Mouse (Mus musculus) hindbrain, embryonic 14.5 days (tissue): ENCODE results near the gene Notum. TPM values are rescaled to one million over a fixed set of nuclear protein-coding genes. Genes with fewer than 3 reads are reported as not detected.
"Not testable (repeated sequence)": the region's sequence is repeated elsewhere in the genome, so short reads cannot be mapped to it uniquely, and the experiment has no call there.

Experiments used
- ATAC-seq: fragments of 200-750 bp; cut with Nextera tagmentation; 2 replicates; pipeline ENCODE4 v1.8.0; 2017; ENCODE audit warnings: moderate number of reproducible peaks, mild to moderate bottlenecking, moderate TSS enrichment, moderate library complexity; ENCODE audit not compliant: low FRiP score
- DNase-seq: peaks from one replicate; pipeline ENCODE4 v3.0.0-alpha.2; 2015; ENCODE audit warnings: low spot score
- H3K27ac ChIP-seq: fragments of 300-500 bp; sonication (generic); 2 replicates; pipeline ENCODE4 v1.5.1; 2014; ENCODE audit warnings: mild to moderate bottlenecking, moderate library complexity
- H3K27me3 ChIP-seq: fragments of 300-500 bp; sonication (generic); 2 replicates; pipeline ENCODE4 v1.6.1; 2014; ENCODE audit warnings: mild to moderate bottlenecking, low read length, mixed read lengths; ENCODE audit not compliant: control insufficient read depth, insufficient read depth
- H3K36me3 ChIP-seq: fragments of 300-500 bp; sonication (generic); replicated peaks from 2 replicates; pipeline ENCODE4 v1.6.1; 2014; ENCODE audit not compliant: control insufficient read depth, insufficient read depth
- H3K4me1 ChIP-seq: fragments of 300-500 bp; sonication (generic); replicated peaks from 2 replicates; pipeline ENCODE4 v1.6.1; 2014; ENCODE audit warnings: antibody characterized with exemption, low read length, mixed read lengths; ENCODE audit not compliant: control insufficient read depth, insufficient read depth
- H3K4me2 ChIP-seq: fragments of 300-500 bp; sonication (generic); replicated peaks from 2 replicates; pipeline ENCODE4 v1.6.1; 2014; ENCODE audit warnings: mild to moderate bottlenecking, moderate library complexity
- H3K4me3 ChIP-seq: fragments of 300-500 bp; sonication (generic); replicated peaks from 2 replicates; pipeline ENCODE4 v1.5.1; 2014; ENCODE audit warnings: mild to moderate bottlenecking, low read length
- H3K9ac ChIP-seq: fragments of 300-500 bp; sonication (generic); 2 replicates; pipeline ENCODE4 v1.6.1; 2014
- H3K9me3 ChIP-seq: fragments of 300-500 bp; sonication (generic); 2 replicates; pipeline ENCODE4 v1.6.1; 2016; ENCODE audit warnings: low read length; ENCODE audit not compliant: control insufficient read depth
- WGBS: fragments of 180-500 bp; shearing (Covaris S2); extraction: QIAGEN DNeasy Blood & Tissue Kit; methylation state at CpG from one replicate; pipeline ENCODE4 v1.1.7; 2014; 5-methylcytosine and 5-hydroxymethylcytosine counted together
- polyA plus RNA-seq: library from polyadenylated mRNA; unstranded; fragments of >200 nt; fragmentation: Nextera tagmentation; extraction: Ambion mirVana; gene quantifications from 2 replicates; pipeline ENCODE4 v1.2.1, GENCODE M21; 2014

The Notum gene
- polyA plus RNA-seq, 1 experiment from 2014 or later, result 2.2 TPM

- 96% methylated on average over 5 of the region's 5 CpGs for WGBS
Measured at GRCm38 (mm10) chr11:120682683-120683082, 21.7 kb upstream of the Notum start.

GRCm38 (mm10) chr11:120679909-120680308, 18.9 kb upstream of the Notum start:
- H3K36me3 ChIP-seq, result peaks cover 63% of the 10 kb centered on the region

More at GRCm38 (mm10) chr11:120682683-120683082, 21.7 kb upstream of the Notum start:
- DNase-seq (no peak), ATAC-seq (no peak)
- Histone ChIP-seq H3K36me3 (peaks cover 71% of the 10 kb centered on the region), H3K4me2 (no peak overlapping the region), H3K9me3 (no peaks in the 10 kb centered on the region), H3K27me3 (no peaks in the 10 kb centered on the region), H3K4me1 (no peaks in the 10 kb centered on the region), H3K9ac (no peak overlapping the region), H3K4me3 (no peak overlapping the region), H3K27ac (no peak overlapping the region)

GRCm38 (mm10) chr11:120676951-120677350, 16.0 kb upstream of the Notum start:
- Histone ChIP-seq H3K36me3 (peaks cover 42% of the 10 kb centered on the region), H3K9ac (no peak overlapping the region), H3K9me3 (no peaks in the 10 kb centered on the region), H3K27ac (no peak overlapping the region), H3K4me3 (no peak overlapping the region), H3K4me1 (peaks cover 12% of the 10 kb centered on the region), H3K4me2 (no peak overlapping the region), H3K27me3 (no peaks in the 10 kb centered on the region)
- no peak for ATAC-seq
- no peak for DNase-seq
- 97% methylated on average over 4 of the region's 4 CpGs for WGBS

More at GRCm38 (mm10) chr11:120679909-120680308, 18.9 kb upstream of the Notum start:
- DNase-seq (no peak), ATAC-seq (no peak)
- H3K27me3 ChIP-seq, result no peaks in the 10 kb centered on the region
- no peak overlapping the region for H3K9ac ChIP-seq
- no peaks in the 10 kb centered on the region for H3K4me1 ChIP-seq
- H3K9me3 ChIP-seq, result no peaks in the 10 kb centered on the region
- H3K4me2 ChIP-seq, result no peak overlapping the region
- no peak overlapping the region for H3K27ac ChIP-seq
- H3K4me3 ChIP-seq, result no peak overlapping the region
- 75% methylated on average over 3 of the region's 3 CpGs for WGBS

GRCm38 (mm10) chr11:120675875-120676274, 14.9 kb upstream of the Notum start:
- not testable (repeated sequence) for H3K9ac ChIP-seq, H3K4me2 ChIP-seq, DNase-seq, H3K27ac ChIP-seq, H3K9me3 ChIP-seq, H3K27me3 ChIP-seq, H3K4me3 ChIP-seq, ATAC-seq
- 91% methylated on average over 3 of the region's 5 CpGs for WGBS
- peaks cover 35% of the 10 kb centered on the region for H3K36me3 ChIP-seq
- H3K4me1 ChIP-seq, result peaks cover 12% of the 10 kb centered on the region

GRCm38 (mm10) chr11:120673594-120674122, 12.7 kb upstream of the Notum start:
- H3K4me2 ChIP-seq, result peak overlapping the region; percentile 76
- H3K36me3 ChIP-seq, result peaks cover 13% of the 10 kb centered on the region
- H3K4me3 ChIP-seq, result peak overlapping the region; percentile 64
- no peaks in the 10 kb centered on the region for H3K9me3 ChIP-seq
- DNase-seq (no peak), ATAC-seq (peak; percentile 3; the same call in 1 of the 2 replicates)
- peak overlapping the region; percentile 74 for H3K9ac ChIP-seq
- WGBS, result 36% methylated on average over 12 of the region's 12 CpGs
- peaks cover 12% of the 10 kb centered on the region for H3K4me1 ChIP-seq
- peak overlapping the region; percentile 90 for H3K27ac ChIP-seq
- H3K27me3 ChIP-seq, result no peaks in the 10 kb centered on the region

- ATAC-seq, result peak; percentile 98
- 1% methylated on average over 77 of the region's 83 CpGs for WGBS
Measured at GRCm38 (mm10) chr11:120672687-120673593, 12.0 kb upstream of the Notum start, which contains the start of gene Aspscr1. TSS of gene Aspscr1 (plus strand) at chr11:120672973.

GRCm38 (mm10) chr11:120666617-120667016, 5.6 kb upstream of the Notum start:
- H3K9ac ChIP-seq, result no peak overlapping the region
- H3K27me3 ChIP-seq, result peaks cover 24% of the 10 kb centered on the region
- whole genome bisulfite sequencing, result 9% methylated on average over 3 of the region's 3 CpGs
- DNase-seq (no peak), ATAC-seq (no peak)
- no peak overlapping the region for H3K4me3 ChIP-seq
- H3K9me3 ChIP-seq, result no peaks in the 10 kb centered on the region
- H3K27ac ChIP-seq, result no peak overlapping the region
- H3K36me3 ChIP-seq, result no peaks in the 10 kb centered on the region
- H3K4me1 ChIP-seq, result no peaks in the 10 kb centered on the region
- no peak overlapping the region for H3K4me2 ChIP-seq

More at GRCm38 (mm10) chr11:120672687-120673593, 12.0 kb upstream of the Notum start, which contains the start of gene Aspscr1:
- Histone ChIP-seq H3K4me2 (peak within 1 kb of the TSS; percentile 76), H3K4me1 (peaks cover 12% of the 10 kb centered on the region), H3K27ac (peak within 1 kb of the TSS; percentile 90), H3K9me3 (no peaks in the 10 kb centered on the region), H3K36me3 (peaks cover 6% of the 10 kb centered on the region), H3K27me3 (no peaks in the 10 kb centered on the region), H3K4me3 (peak within 1 kb of the TSS; percentile 64), H3K9ac (peak within 1 kb of the TSS; percentile 74)
- peak; percentile 96 for DNase-seq

- WGBS, result 76% methylated on average over 3 of the region's 3 CpGs
- no peak overlapping the region for H3K4me3 ChIP-seq
- no peak for ATAC-seq
Measured at GRCm38 (mm10) chr11:120665406-120665805, 4.4 kb upstream of the Notum start.

GRCm38 (mm10) chr11:120663714-120664113, 2.7 kb upstream of the Notum start:
- no peaks in the 10 kb centered on the region for H3K9me3 ChIP-seq
- WGBS, result 63% methylated on average over 5 of the region's 5 CpGs
- DNase-seq (no peak), ATAC-seq (no peak)
- no peak overlapping the region for H3K9ac ChIP-seq
- peaks cover 53% of the 10 kb centered on the region for H3K27me3 ChIP-seq
- H3K36me3 ChIP-seq, result no peaks in the 10 kb centered on the region
- peaks cover 17% of the 10 kb centered on the region for H3K4me1 ChIP-seq
- no peak overlapping the region for H3K4me3 ChIP-seq
- no peak overlapping the region for H3K27ac ChIP-seq
- H3K4me2 ChIP-seq, result no peak overlapping the region

More at GRCm38 (mm10) chr11:120665406-120665805, 4.4 kb upstream of the Notum start:
- H3K4me1 ChIP-seq, result peaks cover 8% of the 10 kb centered on the region
- H3K9me3 ChIP-seq, result no peaks in the 10 kb centered on the region
- peaks cover 36% of the 10 kb centered on the region for H3K27me3 ChIP-seq
- DNase-seq, result no peak
- no peak overlapping the region for H3K4me2 ChIP-seq
- H3K36me3 ChIP-seq, result no peaks in the 10 kb centered on the region
- H3K27ac ChIP-seq, result no peak overlapping the region
- H3K9ac ChIP-seq, result no peak overlapping the region
